Mouse (Mus musculus) embryonic facial prominence, embryonic 15.5 days (tissue): Measurements from ENCODE around the gene Srbd1. TPM values are rescaled to one million over a fixed set of nuclear protein-coding genes. Genes with fewer than 3 reads are reported as not detected.

ENCODE experiments used
- ATAC-seq: fragments of 200-750 bp; cut with Nextera tagmentation; 2 replicates; pipeline ENCODE4 v1.8.0; 2017; ENCODE audit warnings: low read depth, moderate TSS enrichment; ENCODE audit not compliant: insufficient number of reproducible peaks, low FRiP score, low TSS enrichment
- H3K27ac ChIP-seq: fragments of 300-500 bp; sonication (generic); replicated peaks from 2 replicates; pipeline ENCODE4 v1.5.1; 2015; ENCODE audit warnings: mild to moderate bottlenecking, inconsistent platforms
- H3K27me3 ChIP-seq: fragments of 300-500 bp; sonication (generic); 2 replicates; pipeline ENCODE4 v1.6.1; 2015; ENCODE audit warnings: inconsistent platforms
- H3K36me3 ChIP-seq: fragments of 300-500 bp; sonication (generic); 2 replicates; pipeline ENCODE4 v1.6.1; 2015; ENCODE audit warnings: mild to moderate bottlenecking, inconsistent platforms
- H3K4me1 ChIP-seq: fragments of 300-500 bp; sonication (generic); 2 replicates; pipeline ENCODE4 v1.6.1; 2015; ENCODE audit warnings: inconsistent platforms
- H3K4me2 ChIP-seq: fragments of 300-500 bp; sonication (generic); replicated peaks from 2 replicates; pipeline ENCODE4 v1.6.1; 2015; ENCODE audit warnings: mild to moderate bottlenecking, inconsistent platforms
- H3K4me3 ChIP-seq: fragments of 300-500 bp; sonication (generic); replicated peaks from 2 replicates; pipeline ENCODE4 v1.5.1; 2015; ENCODE audit warnings: mild to moderate bottlenecking, inconsistent platforms
- H3K9ac ChIP-seq: fragments of 300-500 bp; sonication (generic); 2 replicates; pipeline ENCODE4 v1.6.1; 2015; ENCODE audit warnings: inconsistent platforms
- H3K9me3 ChIP-seq: fragments of 300-500 bp; sonication (generic); replicated peaks from 2 replicates; pipeline ENCODE4 v1.6.1; 2016; ENCODE audit warnings: inconsistent platforms
- whole genome bisulfite sequencing: fragments of 180-500 bp; shearing (Covaris S2); methylation state at CpG from one replicate; pipeline ENCODE4 v1.1.7; 2015; 5-methylcytosine and 5-hydroxymethylcytosine counted together
- polyA plus RNA-seq: library from polyadenylated mRNA; unstranded; fragments of >200 nt; fragmentation: Nextera tagmentation; extraction: Ambion mirVana; gene quantifications from 2 replicates; pipeline ENCODE4 v1.2.1, GENCODE M21; 2015

Srbd1 gene
- polyA plus RNA-seq, result 14.1 and 16.2 TPM in 2 replicates

DNA sequence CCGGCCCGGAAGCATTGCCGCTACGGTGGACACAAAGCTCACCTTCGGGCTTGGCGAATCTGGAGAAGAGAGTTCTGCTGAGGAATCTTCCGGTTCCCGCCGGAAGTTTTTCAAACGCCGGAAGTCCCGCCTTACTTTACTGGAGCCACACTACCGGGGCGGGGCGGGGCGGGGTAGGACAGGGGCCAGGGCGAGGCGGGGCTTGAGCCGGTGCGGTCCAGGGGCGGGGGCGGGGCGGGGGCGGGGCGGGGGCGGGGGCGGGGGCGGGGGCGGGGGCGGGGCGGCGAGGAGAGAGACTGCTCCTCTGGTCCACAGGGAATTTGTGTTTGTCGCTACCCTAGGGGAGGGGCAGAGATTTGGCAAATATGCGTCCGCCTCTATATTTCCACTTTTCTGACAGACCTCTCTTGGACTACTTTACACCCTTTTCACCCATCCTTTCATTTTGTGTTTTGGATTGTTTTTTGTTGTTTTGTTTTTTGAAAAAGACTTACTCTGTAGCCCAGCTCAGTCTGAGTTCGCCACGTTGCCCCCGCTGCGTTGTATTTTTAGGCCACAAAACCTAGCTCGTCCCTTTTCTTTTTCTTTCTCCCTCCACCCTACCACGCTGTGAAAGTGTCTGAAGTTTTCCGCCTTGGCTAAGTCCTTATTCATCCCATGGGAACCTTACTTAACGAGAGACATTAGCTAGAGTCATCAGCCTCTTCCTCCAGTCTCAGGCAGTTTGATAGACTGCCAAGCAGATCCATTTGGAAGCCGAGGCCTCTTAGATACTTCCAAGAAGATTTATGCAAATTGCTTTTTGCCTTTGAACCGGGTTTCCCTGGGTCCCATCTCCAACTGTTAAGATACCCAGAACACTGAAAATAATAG lies at the start of gene Srbd1:
Srbd1 (minus strand) TSS at position 97 of the 873 bp plus-strand sequence.
- peaks cover 15% of the 10 kb centered on the region for H3K4me1 ChIP-seq
- peak within 1 kb of the TSS; percentile 80 for H3K27ac ChIP-seq
- H3K4me3 ChIP-seq, result peak within 1 kb of the TSS; percentile 68
- ATAC-seq, result peak; percentile 95
- H3K4me2 ChIP-seq, result peak within 1 kb of the TSS; percentile 96
- H3K27me3 ChIP-seq, result no peaks in the 10 kb centered on the region
- no peaks in the 10 kb centered on the region for H3K9me3 ChIP-seq
- WGBS, result 1% methylated on average over 30 of the region's 45 CpGs
- peaks cover 11% of the 10 kb centered on the region; the same call in 1 of the 2 replicates for H3K36me3 ChIP-seq
- peak within 1 kb of the TSS; percentile 71 for H3K9ac ChIP-seq

DNA sequence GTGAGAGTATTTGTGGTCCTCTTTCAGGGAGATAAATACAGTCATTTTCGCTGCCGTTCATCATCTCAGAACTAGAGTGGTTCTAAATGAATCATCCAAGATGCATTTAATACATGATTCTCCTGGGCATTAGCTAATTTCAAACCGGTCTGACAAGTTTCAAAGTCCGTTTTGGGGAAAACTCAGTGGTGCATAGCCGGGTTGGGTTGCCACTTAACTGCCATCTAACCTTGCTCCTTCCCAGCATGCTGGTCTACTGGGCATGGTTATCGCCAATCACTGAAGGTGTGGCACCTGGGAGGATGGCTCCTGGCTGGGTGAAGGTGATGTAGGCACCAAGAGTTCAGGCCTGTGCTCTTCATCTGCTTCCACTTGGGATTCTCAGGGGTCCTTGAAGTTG lies 49.0 kb upstream of the Srbd1 start:
- WGBS, result 69% methylated on average over 6 of the region's 6 CpGs
- no peak for ATAC-seq
- no peak overlapping the region for H3K4me2 ChIP-seq
- H3K4me3 ChIP-seq, result no peak overlapping the region
- no peaks in the 10 kb centered on the region for H3K27me3 ChIP-seq
- no peaks in the 10 kb centered on the region for H3K9me3 ChIP-seq
- H3K36me3 ChIP-seq, result 0 out of 2 replicates have a peak, but pooled peaks cover 2% of the 10 kb centered on the region
- peaks cover 11% of the 10 kb centered on the region; the same call in 1 of the 2 replicates for H3K4me1 ChIP-seq
- no peak overlapping the region for H3K9ac ChIP-seq
- H3K27ac ChIP-seq, result no peak overlapping the region

DNA sequence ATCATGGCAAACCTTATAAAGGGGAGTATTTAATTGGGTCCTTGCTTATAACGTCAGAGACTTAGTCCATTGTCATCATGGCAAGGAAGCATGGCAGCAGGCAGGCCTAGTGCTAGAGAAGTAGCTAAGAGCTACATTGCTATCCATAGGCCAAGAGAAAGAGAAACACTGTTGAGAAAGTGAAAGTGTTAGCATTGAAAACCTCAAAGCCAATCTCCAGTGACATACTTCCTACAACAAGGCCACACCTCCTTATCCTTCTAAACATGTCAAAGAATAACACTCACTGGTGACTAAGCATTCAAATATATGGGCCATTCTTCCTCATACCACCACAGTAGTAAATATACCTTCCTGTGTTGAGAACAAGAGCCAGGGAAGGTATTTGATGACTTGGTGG lies 42.8 kb upstream of the Srbd1 start:
- Histone ChIP-seq H3K36me3 (0 out of 2 replicates have a peak, but pooled peaks cover 2% of the 10 kb centered on the region), H3K9me3 (no peaks in the 10 kb centered on the region), H3K27ac (no peak overlapping the region), H3K4me2 (no peak overlapping the region), H3K27me3 (no peaks in the 10 kb centered on the region), H3K4me1 (peaks cover 10% of the 10 kb centered on the region), H3K4me3 (no peak overlapping the region), H3K9ac (no peak overlapping the region)
- ATAC-seq, result no peak
- whole genome bisulfite sequencing, result 81% methylated on average over 1 of the region's 1 CpGs

DNA sequence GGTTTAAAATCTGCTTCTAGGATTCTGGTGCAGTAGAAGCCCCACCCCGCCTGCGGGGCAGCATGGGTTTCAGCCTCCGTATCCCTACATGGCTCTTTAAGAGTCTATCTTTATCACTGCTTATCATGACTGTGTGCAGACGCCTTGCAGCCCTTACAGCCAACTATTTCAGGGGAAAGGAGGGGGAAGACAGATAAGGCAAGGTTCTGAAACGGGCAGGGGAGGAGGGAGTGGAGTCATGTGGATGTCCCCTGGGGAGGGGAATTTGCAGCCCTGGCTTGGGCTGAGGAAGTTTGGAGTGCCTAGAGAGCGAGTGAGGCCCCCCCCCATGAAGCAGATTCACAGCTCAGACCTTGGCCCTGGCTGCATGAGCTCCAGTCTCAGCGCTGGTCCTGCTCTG lies 40.6 kb upstream of the Srbd1 start:
- H3K27ac ChIP-seq, result no peak overlapping the region

DNA sequence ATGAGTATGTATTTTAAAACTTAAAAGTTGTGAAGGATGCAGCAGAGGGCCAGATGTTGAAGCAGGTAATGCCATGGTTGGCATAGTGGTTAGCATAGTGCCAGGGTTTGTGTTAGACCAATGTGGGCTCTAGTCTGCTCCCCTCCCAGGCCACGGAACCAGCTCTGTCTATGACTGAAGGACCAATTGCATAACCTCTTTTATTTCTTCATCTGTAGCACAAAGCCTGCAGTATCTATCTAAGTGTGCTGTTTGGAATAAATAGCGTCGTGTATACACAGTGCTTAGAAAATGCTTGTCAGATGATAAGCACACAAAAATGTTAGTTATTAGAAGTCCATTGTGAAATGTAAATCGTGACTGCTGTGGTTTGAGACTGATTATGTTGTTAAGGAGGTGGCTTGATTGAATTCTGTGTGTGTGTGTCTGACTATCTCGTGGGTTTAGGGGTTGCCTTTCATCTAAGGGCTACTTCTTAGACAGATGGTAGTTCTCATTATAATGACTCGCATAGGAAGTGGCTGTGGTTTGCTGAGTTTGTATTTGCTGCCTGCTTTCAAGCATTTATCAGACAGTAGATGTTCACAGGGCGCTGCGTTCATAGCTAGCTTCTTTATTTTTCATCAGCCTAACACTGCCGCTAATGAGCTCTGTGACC lies 39.7 kb upstream of the Srbd1 start:
- no peak overlapping the region for H3K4me3 ChIP-seq
- H3K27me3 ChIP-seq, result no peaks in the 10 kb centered on the region
- no peak overlapping the region for H3K9ac ChIP-seq
- H3K4me2 ChIP-seq, result no peak overlapping the region
- no peak for ATAC-seq
- no peaks in the 10 kb centered on the region for H3K36me3 ChIP-seq
- H3K27ac ChIP-seq, result no peak overlapping the region
- 49% methylated on average over 9 of the region's 9 CpGs for WGBS
- peaks cover 10% of the 10 kb centered on the region for H3K4me1 ChIP-seq
- no peaks in the 10 kb centered on the region for H3K9me3 ChIP-seq

More for the DNA sequence above, 40.6 kb upstream of the Srbd1 start:
- 43% methylated on average over 7 of the region's 7 CpGs for WGBS
- peaks cover 10% of the 10 kb centered on the region for H3K4me1 ChIP-seq
- H3K36me3 ChIP-seq, result 0 out of 2 replicates have a peak, but pooled peaks cover 2% of the 10 kb centered on the region
- H3K4me3 ChIP-seq, result no peak overlapping the region
- H3K27me3 ChIP-seq, result no peaks in the 10 kb centered on the region
- H3K4me2 ChIP-seq, result no peak overlapping the region
- H3K9ac ChIP-seq, result no peak overlapping the region
- H3K9me3 ChIP-seq, result no peaks in the 10 kb centered on the region
- ATAC-seq, result no peak

DNA sequence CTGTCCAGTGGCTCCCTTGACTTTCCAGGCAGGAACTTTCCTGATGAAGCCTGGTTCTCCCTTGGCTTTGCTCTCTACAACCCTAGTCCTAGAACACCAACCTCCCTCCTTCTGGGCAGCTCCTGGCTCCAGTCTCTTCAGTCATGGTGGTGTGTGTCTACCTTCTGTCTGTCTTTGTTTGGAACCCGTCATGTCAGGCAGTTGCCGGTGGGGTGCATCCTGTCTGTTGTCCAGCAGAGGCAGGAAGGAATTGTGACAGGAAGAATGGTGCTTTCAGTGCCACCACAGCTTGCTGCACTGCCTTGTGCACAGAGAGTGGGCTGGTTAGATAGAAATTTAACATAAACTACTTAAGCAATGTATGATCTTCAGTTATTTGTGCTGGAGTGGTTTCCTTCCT lies 38.8 kb upstream of the Srbd1 start:
- no peak for ATAC-seq
- H3K27me3 ChIP-seq, result no peaks in the 10 kb centered on the region
- H3K27ac ChIP-seq, result no peak overlapping the region
- 42% methylated on average over 2 of the region's 2 CpGs for WGBS
- peaks cover 10% of the 10 kb centered on the region for H3K4me1 ChIP-seq
- H3K9me3 ChIP-seq, result no peaks in the 10 kb centered on the region
- peaks cover under 1% of the 10 kb centered on the region; the same call in 1 of the 2 replicates for H3K36me3 ChIP-seq
- H3K9ac ChIP-seq, result no peak overlapping the region
- H3K4me3 ChIP-seq, result no peak overlapping the region
- H3K4me2 ChIP-seq, result no peak overlapping the region

DNA sequence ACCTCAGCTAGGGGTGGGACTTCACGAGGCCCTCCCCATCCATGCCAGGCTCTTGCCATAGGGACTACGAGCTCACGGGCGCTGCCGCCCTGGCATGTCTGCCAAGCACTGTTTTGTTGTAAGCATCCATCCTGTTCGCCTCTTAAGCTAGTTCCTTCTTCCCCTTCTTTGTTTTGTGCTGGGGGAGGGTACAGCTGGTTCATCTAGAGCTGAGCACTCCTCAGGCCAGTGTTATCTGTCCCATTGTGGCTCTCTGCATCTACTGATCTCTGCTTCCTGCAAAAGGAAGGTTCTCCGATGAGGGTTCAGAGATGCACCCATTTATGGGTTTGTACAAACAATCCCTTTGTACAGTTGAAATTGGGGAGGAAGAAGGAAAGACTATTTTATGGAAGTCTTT lies 31.7 kb upstream of the Srbd1 start:
- H3K4me3 ChIP-seq, result no peak overlapping the region
- ATAC-seq, result no peak

DNA sequence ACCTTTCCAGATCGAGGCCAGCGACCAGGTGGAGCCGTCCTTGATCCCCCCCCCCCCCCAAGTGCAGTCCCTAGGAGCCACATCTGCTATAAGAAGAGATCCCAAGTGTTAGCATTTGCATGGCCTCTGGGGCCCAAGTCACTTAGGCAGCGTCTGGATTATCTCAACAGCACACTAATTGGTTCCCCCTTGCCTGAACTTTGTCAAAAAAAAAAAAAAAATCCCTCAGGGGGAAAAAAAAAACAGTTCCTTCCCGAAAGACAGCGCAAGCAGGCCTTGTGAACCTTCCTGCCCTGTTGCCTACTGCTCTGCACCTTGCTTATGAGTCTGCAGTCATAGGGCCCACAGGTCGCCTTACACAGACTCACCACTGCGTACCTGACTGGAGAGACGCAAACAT lies 30.5 kb upstream of the Srbd1 start:
- Histone ChIP-seq H3K27me3 (no peaks in the 10 kb centered on the region), H3K4me3 (no peak overlapping the region), H3K36me3 (peaks cover 4% of the 10 kb centered on the region; the same call in 1 of the 2 replicates), H3K9ac (no peak overlapping the region), H3K4me1 (peaks cover 12% of the 10 kb centered on the region; the same call in 1 of the 2 replicates), H3K4me2 (no peak overlapping the region), H3K27ac (no peak overlapping the region), H3K9me3 (no peaks in the 10 kb centered on the region)
- WGBS, result 43% methylated on average over 9 of the region's 9 CpGs
- no peak for ATAC-seq

More for the DNA sequence above, 31.7 kb upstream of the Srbd1 start:
- WGBS, result 81% methylated on average over 7 of the region's 7 CpGs
- Histone ChIP-seq H3K9me3 (no peaks in the 10 kb centered on the region), H3K27ac (no peak overlapping the region), H3K4me2 (no peak overlapping the region), H3K4me1 (0 out of 2 replicates have a peak, but pooled peaks cover 10% of the 10 kb centered on the region), H3K27me3 (no peaks in the 10 kb centered on the region), H3K36me3 (peaks cover 4% of the 10 kb centered on the region; the same call in 1 of the 2 replicates), H3K9ac (no peak overlapping the region)

DNA sequence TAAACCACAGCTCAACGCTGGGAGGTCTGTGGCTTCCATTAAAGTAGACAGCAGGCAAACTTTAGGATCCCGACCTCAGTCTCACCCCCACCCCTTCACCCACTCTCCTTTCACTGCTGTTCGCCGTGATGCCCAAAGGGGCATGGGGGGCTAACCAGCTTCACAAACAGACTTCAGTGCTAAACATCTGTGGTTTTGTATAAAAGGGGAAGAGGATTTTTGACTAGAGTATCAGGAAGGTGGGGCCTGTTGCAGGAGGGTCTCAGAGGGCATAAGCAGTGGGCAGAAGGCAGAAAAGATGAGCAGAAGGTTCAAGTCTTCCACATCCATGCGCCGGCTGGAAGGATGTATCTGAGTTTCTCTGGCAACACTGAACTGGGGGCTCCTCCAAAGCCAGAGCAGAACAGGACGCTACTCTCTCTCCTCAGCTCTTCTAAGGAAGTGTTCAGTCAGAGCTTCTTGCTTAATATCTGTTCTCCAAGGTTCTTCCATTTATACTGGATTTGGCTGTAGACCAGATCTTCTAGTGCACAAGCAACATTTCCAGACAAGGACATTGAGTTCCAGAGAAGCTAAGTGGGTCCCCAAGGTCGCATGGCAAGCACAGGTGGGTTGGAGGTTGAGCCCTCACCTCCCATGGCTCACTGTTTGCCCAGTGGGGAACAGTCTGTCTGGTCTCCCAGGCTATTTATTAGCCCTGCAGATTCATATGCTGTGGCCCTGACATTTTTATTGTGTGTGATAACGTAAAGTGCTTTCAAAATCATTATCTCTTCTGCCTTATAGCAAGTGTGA lies 25.4 kb upstream of the Srbd1 start:
- Histone ChIP-seq H3K9ac (no peak overlapping the region), H3K36me3 (no peaks in the 10 kb centered on the region), H3K4me2 (peak overlapping the region; percentile 93), H3K27me3 (no peaks in the 10 kb centered on the region), H3K27ac (no peak overlapping the region), H3K4me3 (peak overlapping the region; percentile 80), H3K9me3 (no peaks in the 10 kb centered on the region), H3K4me1 (peaks cover 24% of the 10 kb centered on the region)
- 59% methylated on average over 9 of the region's 9 CpGs for whole genome bisulfite sequencing
- no peak for ATAC-seq

DNA sequence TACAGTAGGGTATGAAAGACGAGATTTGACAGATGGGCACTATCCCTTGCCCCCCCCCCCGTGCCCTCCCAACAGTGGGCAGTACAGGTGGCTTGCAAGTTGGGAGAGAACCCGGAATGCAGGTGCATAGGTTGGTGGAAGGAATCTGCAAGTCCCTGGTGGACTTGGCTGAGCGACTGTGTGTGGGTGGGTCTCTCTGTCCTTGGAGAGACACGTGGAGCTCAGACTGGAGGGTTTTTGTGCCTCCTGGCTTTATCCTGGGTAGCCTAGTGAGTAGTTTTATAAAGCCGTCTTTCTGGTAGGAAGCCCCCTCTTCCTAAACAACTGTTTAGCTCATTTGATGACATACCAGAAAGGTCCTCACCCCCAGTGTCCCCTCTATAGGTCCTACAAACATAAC lies 24.1 kb upstream of the Srbd1 start:
- ATAC-seq, result no peak
- Histone ChIP-seq H3K27ac (no peak overlapping the region), H3K4me2 (peak overlapping the region; percentile 93), H3K9ac (0 out of 2 replicates have a peak overlapping the region, but pooled peaks have one; percentile 89), H3K4me3 (peak overlapping the region; percentile 80), H3K9me3 (no peaks in the 10 kb centered on the region), H3K27me3 (no peaks in the 10 kb centered on the region), H3K4me1 (peaks cover 29% of the 10 kb centered on the region), H3K36me3 (no peaks in the 10 kb centered on the region)
- WGBS, result 12% methylated on average over 6 of the region's 6 CpGs
